Mouse (Mus musculus): ENCODE data around the gene Cerk. TPM values are rescaled to one million over a fixed set of nuclear protein-coding genes. Genes with fewer than 3 reads are reported as not detected.
A peak's percentile ranks its signal among the peaks of the same experiment; 100 is the strongest.

The Cerk gene
- polyA plus RNA-seq (2015; fragmentation: Nextera tagmentation; extraction: Ambion mirVana): 13.2 and 17.9 TPM in 2 replicates

DNA sequence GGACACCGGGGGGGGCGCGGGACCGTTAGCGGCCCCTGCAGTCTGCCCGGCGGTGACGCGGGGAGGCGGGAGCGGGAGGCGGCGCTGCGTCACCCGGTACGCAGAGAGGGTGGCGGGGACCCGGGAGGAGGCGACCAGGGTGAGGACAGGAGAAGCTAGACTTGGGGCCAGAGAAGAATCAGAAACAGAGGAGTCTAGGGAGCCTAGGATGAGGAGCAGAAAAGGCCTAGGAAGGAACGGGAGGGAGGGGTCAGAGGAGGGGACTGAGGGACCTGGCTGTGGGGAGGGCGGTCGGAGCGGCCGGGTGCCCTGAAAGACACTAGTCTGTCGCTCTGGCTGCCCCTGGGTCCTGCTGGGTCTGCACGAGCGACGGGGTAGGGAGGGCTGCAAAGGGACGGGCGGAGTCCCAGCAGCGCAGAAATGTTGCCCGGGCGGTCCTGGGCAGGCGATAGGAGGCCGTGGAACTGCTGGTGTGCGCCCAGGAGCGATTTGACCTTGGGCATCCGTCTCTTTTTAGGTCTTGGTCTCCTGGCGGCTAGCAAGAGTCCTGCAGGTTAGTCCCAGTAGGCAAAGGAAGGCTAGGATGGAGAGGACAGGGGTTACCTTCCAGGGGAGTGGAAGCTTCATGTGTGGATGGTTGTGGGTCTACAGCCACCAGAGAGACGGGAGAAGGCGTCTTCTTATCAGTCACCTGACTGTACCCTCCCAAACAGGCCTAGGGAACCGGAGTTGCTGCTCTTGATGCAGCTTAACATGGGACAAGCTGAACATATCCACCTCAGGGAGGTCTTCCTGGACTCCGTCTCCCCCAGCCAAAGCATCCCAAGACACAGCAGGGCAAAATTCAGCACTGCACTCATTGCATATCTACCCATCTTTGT is at the start of gene Cerk:
Cerk (minus strand) TSS at position 453 of the 881 bp plus-strand sequence.
- ATAC-seq (replicated peaks; ENCODE audit: insufficient number of reproducible peaks, insufficient read depth, low FRiP score, low read depth): peak; percentile 74
- Histone ChIP-seq H3K36me3 (no peaks in the 10 kb centered on the region), H3K4me2 (peak within 1 kb of the TSS; percentile 85), H3K27me3 (no peaks in the 10 kb centered on the region), H3K9me3 (replicated peaks) (no peaks in the 10 kb centered on the region), H3K4me3 (peak within 1 kb of the TSS; percentile 76), H3K9ac (peak within 1 kb of the TSS; percentile 97), H3K27ac (peak within 1 kb of the TSS; percentile 97), H3K4me1 (replicated peaks) (peaks cover 63% of the 10 kb centered on the region)
- WGBS: 2% methylated on average over 43 of the region's 43 CpGs

DNA sequence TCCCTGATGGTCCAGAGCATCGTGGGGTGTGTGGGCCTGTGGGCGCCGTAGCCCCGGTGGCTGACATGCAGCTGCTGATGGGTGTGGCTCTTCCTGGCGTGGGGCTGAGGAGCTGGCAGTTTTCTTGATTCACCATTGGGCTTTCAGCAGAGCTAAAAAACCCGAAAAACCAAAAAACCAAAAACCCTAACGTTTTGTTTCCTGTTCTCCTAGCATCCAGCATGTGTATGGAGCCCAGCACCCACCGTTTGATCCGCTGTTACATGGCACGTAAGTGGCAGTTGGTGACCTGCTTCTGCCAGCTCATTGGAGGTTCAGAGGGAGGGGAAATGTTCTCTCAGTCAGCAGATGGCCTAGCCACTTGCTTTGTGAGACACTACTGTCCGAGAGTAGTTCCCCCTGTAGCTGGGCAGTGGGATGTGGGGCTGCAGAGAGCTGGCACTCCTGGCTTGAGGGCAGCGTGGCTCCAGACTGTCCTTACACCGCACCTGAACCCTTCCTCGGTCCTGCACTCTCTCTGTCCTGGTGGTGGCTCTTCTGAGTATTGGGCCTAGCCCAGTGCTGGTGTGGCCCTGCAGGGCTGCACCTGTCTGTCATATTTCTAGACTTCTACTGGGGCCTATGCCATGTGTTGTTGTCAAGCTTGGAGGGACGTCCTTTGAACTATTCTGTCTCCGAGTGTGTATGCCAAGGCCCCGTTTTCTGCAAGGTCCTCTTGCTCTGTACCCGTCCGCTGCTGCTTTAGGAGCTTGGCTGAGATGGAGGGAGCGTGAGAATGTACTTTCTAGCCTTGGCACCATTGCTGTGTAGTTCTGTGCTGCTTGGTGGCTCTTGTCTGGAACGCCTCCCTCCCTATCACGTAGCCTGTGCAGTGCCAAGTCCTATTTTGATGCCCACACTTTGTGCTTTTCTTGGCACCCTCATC is 48.8 kb upstream of the Cerk start:
- no peak overlapping the region; the same call in 1 of the 2 replicates for H3K27ac ChIP-seq

DNA sequence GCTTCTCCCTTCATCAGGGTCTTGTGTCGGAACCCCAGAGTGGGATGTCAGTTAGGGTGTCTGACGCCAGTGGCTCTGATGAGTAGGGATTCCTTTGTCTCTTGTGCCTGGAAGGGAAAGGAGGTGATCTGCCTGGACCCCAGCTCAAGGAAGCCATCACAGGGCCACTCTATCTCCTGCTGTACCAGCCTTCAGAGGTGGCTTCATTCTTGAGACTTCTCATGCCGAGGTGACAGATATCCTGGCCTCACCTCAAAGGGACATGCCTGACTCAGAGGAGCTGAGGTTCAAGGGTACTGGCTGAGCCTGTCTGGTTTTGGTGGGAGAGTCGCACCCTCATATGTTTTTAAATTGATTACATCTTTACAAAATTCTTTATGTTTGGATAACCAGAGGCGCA is 48.1 kb upstream of the Cerk start:
- Histone ChIP-seq H3K27me3 (no peaks in the 10 kb centered on the region), H3K36me3 (no peaks in the 10 kb centered on the region), H3K4me1 (replicated peaks) (peaks cover 14% of the 10 kb centered on the region), H3K27ac (no peak overlapping the region), H3K9me3 (replicated peaks) (no peaks in the 10 kb centered on the region), H3K9ac (no peak overlapping the region), H3K4me2 (no peak overlapping the region), H3K4me3 (no peak overlapping the region)
- 85% methylated on average over 5 of the region's 5 CpGs for WGBS
- no peak for ATAC-seq (replicated peaks; ENCODE audit: insufficient number of reproducible peaks, insufficient read depth, low FRiP score, low read depth)

More for the DNA sequence above, 48.8 kb upstream of the Cerk start:
- Histone ChIP-seq H3K9ac (no peak overlapping the region), H3K27me3 (no peaks in the 10 kb centered on the region), H3K4me3 (no peak overlapping the region), H3K4me2 (no peak overlapping the region), H3K4me1 (replicated peaks) (peaks cover 14% of the 10 kb centered on the region), H3K9me3 (replicated peaks) (no peaks in the 10 kb centered on the region), H3K36me3 (no peaks in the 10 kb centered on the region)
- ATAC-seq (replicated peaks; ENCODE audit: insufficient number of reproducible peaks, insufficient read depth, low FRiP score, low read depth): peak; percentile 19; the same call in 1 of the 2 replicates
- 77% methylated on average over 22 of the region's 22 CpGs for WGBS

DNA sequence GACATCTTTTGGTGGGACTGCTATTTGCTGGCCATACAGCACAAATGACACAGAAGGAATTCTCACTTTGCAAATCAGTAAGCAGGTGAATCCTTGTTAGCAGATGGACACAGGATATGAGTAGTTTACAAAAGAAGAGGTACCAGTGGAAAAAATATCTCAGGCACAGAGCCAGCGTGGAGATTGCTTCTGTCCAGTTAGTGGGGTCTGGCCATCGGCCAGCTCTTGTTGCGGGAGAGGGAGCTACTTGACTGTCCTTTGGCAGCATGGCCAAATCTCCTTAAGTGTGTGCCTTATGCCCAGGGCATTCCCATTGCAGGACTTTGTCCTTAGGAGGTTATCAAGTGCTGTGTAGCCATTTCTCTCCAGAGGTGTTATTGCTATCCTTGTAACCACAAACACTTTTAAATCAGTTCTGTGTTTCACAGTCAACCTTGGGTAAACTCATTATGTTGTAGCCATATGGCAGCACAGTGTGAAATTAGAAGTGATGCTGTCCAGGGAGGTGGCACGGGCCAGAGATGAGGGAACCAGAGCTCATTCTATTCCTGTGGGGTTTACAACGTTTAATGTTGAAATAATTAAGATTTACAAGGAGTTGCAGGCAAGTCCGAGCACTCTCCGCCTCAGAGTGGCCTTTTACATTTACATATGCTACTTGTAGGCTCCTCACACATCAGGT is 46.0 kb upstream of the Cerk start:
- 45% methylated on average over 7 of the region's 7 CpGs for WGBS
- Histone ChIP-seq H3K36me3 (no peaks in the 10 kb centered on the region), H3K27ac (no peak overlapping the region), H3K27me3 (no peaks in the 10 kb centered on the region), H3K4me1 (replicated peaks) (peaks cover 14% of the 10 kb centered on the region), H3K9ac (no peak overlapping the region), H3K9me3 (replicated peaks) (no peaks in the 10 kb centered on the region), H3K4me2 (no peak overlapping the region), H3K4me3 (no peak overlapping the region)
- no peak for ATAC-seq (replicated peaks; ENCODE audit: insufficient number of reproducible peaks, insufficient read depth, low FRiP score, low read depth)

DNA sequence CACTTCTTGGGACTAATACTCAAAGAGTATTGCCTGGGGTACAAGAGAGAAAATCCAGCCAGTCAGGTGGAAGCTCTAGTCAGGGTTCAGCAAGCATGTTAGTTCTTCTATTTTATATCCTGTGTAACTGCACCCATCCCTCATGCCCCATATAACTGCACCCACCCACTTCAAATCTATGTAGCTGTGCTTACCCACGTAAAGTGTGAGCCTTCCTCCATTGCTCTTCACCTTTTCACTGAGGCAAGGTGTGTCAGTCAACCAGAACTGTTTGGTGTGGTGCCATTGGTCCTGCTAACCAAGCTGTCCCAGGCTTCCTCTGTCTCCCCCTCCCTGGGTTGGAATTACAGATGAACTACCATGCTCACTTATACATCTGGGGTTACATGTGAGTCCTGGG is 45.2 kb upstream of the Cerk start:
- Histone ChIP-seq H3K27ac (no peak overlapping the region), H3K36me3 (no peaks in the 10 kb centered on the region), H3K4me2 (no peak overlapping the region), H3K4me1 (replicated peaks) (peaks cover 14% of the 10 kb centered on the region), H3K27me3 (no peaks in the 10 kb centered on the region), H3K4me3 (no peak overlapping the region), H3K9me3 (replicated peaks) (no peaks in the 10 kb centered on the region), H3K9ac (no peak overlapping the region)
- 88% methylated on average over 1 of the region's 1 CpGs for WGBS
- ATAC-seq (replicated peaks; ENCODE audit: insufficient number of reproducible peaks, insufficient read depth, low FRiP score, low read depth): no peak

DNA sequence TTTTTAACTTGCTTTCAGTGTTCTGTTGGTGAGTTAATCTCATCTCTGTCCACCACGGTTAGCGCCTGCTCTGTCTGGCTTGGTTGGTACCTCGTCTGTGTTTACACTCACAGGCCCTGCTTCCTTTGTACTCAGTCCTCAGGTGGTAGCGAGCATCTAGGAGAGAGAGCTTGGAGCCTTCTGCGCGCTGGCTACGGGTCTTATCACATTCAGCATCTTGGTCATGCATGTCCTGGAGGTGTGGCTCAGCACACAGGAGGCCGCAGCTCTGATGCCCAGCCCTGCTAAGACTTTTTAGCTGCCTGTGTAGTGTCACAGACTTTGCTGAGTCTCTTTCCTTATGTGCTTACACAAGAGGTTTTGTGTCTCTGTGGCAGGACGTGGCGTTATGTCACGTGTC is 43.7 kb upstream of the Cerk start:
- Histone ChIP-seq H3K4me1 (replicated peaks) (peaks cover 10% of the 10 kb centered on the region), H3K4me2 (no peak overlapping the region), H3K36me3 (no peaks in the 10 kb centered on the region), H3K27me3 (no peaks in the 10 kb centered on the region), H3K4me3 (no peak overlapping the region), H3K9ac (no peak overlapping the region), H3K27ac (no peak overlapping the region), H3K9me3 (replicated peaks) (no peaks in the 10 kb centered on the region)
- no peak for ATAC-seq (replicated peaks; ENCODE audit: insufficient number of reproducible peaks, insufficient read depth, low FRiP score, low read depth)
- 77% methylated on average over 11 of the region's 11 CpGs for WGBS

DNA sequence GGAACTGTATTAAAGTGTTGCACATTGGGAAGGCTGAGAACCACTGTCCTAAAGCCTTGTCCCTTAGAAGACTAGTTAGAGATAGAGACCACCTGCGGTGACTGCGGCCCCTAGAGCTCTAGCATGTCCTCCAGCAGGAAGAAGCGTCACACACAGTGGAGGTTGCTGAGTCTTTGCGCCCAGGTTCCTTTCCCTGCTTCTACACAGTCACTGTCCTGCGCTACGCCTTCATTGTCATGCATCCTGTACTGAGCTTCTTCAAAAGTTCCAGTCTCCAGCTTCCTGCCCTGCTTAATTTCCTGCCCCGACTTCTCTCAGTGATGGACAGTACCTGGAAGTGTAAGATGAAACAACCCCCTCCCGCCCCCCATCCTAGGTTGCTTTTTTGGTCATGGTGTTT is 43.1 kb upstream of the Cerk start:
- Histone ChIP-seq H3K4me2 (no peak overlapping the region), H3K27me3 (no peaks in the 10 kb centered on the region), H3K4me3 (no peak overlapping the region), H3K36me3 (no peaks in the 10 kb centered on the region), H3K27ac (no peak overlapping the region), H3K9me3 (replicated peaks) (no peaks in the 10 kb centered on the region), H3K4me1 (replicated peaks) (peaks cover 10% of the 10 kb centered on the region), H3K9ac (no peak overlapping the region)
- no peak for ATAC-seq (replicated peaks; ENCODE audit: insufficient number of reproducible peaks, insufficient read depth, low FRiP score, low read depth)
- WGBS: 80% methylated on average over 8 of the region's 8 CpGs

DNA sequence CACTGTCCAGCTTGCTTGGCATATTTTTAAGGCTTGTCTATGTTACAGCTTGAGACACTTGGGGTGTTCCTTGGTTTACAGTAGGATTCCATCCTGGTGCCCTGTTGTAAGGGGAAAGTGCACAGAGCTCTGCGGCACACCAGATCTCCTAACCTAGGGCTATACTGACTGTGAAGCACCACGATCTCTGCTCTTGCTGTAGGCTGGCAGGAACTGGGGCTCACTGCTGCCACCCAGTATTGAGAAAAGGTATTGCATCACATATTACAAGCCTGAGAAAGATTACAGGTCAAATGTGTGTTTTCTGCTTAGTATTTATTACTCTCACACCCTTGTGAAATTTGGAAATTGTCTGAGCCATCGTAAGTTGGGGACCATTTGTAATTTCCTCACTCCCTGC is 42.2 kb upstream of the Cerk start:
- no peaks in the 10 kb centered on the region for H3K36me3 ChIP-seq
- no peak overlapping the region for H3K4me2 ChIP-seq
- H3K27me3 ChIP-seq: no peaks in the 10 kb centered on the region
- H3K4me1 ChIP-seq (replicated peaks): peaks cover 10% of the 10 kb centered on the region
- H3K4me3 ChIP-seq: no peak overlapping the region
- no peaks in the 10 kb centered on the region for H3K9me3 ChIP-seq (replicated peaks)
- H3K9ac ChIP-seq: no peak overlapping the region
- 35% methylated on average over 3 of the region's 3 CpGs for WGBS
- no peak overlapping the region for H3K27ac ChIP-seq
- no peak for ATAC-seq (replicated peaks; ENCODE audit: insufficient number of reproducible peaks, insufficient read depth, low FRiP score, low read depth)

DNA sequence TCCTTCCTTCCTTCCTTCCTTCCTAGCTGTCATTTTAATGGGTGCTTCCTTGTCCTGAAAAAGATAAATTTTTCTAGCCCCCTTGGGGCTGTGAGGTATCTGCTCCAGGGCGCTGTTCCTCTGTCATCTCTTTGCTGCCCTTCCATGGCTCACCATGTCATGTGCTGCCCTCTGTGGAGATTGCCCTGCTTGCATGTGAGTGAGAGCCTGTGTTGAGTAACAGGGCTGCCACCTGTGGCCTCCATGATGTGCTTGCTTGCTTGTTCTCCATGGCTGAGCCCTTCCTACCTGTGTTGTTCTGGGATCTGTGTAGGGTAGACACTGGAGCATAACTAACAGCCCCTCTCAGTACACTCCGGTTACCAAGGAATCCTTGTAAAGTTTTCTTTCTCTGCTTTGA is 41.0 kb upstream of the Cerk start:
- H3K36me3 ChIP-seq: no peaks in the 10 kb centered on the region
- no peaks in the 10 kb centered on the region for H3K9me3 ChIP-seq (replicated peaks)
- H3K27me3 ChIP-seq: no peaks in the 10 kb centered on the region
- H3K4me1 ChIP-seq (replicated peaks): peaks cover 7% of the 10 kb centered on the region
- H3K9ac ChIP-seq: no peak overlapping the region
- WGBS: 73% methylated on average over 2 of the region's 2 CpGs
- ATAC-seq (replicated peaks; ENCODE audit: insufficient number of reproducible peaks, insufficient read depth, low FRiP score, low read depth): no peak
- no peak overlapping the region for H3K4me3 ChIP-seq
- no peak overlapping the region for H3K27ac ChIP-seq
- no peak overlapping the region for H3K4me2 ChIP-seq

DNA sequence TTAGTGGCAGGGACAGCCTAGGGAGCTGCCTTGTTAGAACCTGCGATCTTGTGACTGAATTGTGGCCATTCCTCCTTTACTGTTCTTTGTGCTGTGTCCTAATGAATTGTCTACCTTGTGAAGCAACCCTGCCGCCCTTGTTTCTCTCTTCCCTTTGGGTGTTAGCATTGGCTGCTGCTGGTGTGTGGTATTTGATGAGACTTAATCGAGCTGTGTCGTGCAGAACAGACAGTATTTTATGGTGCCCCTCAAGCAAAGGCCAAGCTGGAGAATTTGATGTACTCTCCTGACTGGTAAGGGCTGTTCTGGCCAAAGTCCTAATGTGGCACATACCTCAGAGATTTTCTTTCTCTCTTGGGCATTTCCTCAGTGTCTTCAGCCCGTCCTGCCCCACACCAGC is 40.3 kb upstream of the Cerk start:
- H3K9me3 ChIP-seq (replicated peaks): no peaks in the 10 kb centered on the region
- no peaks in the 10 kb centered on the region for H3K36me3 ChIP-seq
- no peak overlapping the region for H3K4me2 ChIP-seq
- H3K9ac ChIP-seq: no peak overlapping the region
- no peak for ATAC-seq (replicated peaks; ENCODE audit: insufficient number of reproducible peaks, insufficient read depth, low FRiP score, low read depth)
- no peak overlapping the region for H3K4me3 ChIP-seq
- H3K27ac ChIP-seq: no peak overlapping the region
- no peaks in the 10 kb centered on the region; the same call in 1 of the 2 replicates for H3K4me1 ChIP-seq (replicated peaks)
- no peaks in the 10 kb centered on the region for H3K27me3 ChIP-seq
- WGBS: 75% methylated on average over 5 of the region's 5 CpGs

Data from heart, embryonic 15.5 days (tissue).